Mouse (Mus musculus) adrenal gland, adult (tissue): ENCODE measurements around the gene Limch1.

ENCODE experiments used
- DNase-seq, 2 experiments: peaks; one replicate each; pipeline ENCODE4 v3.0.0; 2022 to 2023; ENCODE audit warnings: low spot score in 1 of 2; ENCODE audit not compliant: inconsistent age in 2 of 2

Gene Limch1

GRCm38 (mm10) chr5:66822500-66823205 is 77.0 kb downstream of the Limch1 start:
- DNase-seq: no peak

- peak; percentile 49 to 83 for DNase-seq
These were observed 80.0 kb downstream of the Limch1 start for GRCm38 (mm10) chr5:66825586-66825985.

GRCm38 (mm10) chr5:66826844-66827243 is 81.2 kb downstream of the Limch1 start:
- DNase-seq: no peak

GRCm38 (mm10) chr5:66829505-66829904 is 83.9 kb downstream of the Limch1 start:
- DNase-seq: no peak

GRCm38 (mm10) chr5:66830206-66830605 is 84.6 kb downstream of the Limch1 start:
- no peak for DNase-seq

- DNase-seq: no peak
These were observed 89.1 kb downstream of the Limch1 start for GRCm38 (mm10) chr5:66834756-66835155.

- DNase-seq: no peak
These were observed 91.3 kb downstream of the Limch1 start for GRCm38 (mm10) chr5:66836892-66837291.

GRCm38 (mm10) chr5:66841971-66842370 is 96.3 kb downstream of the Limch1 start:
- DNase-seq: peak; percentile 84 to 93

GRCm38 (mm10) chr5:66842776-66843175 is 97.1 kb downstream of the Limch1 start:
- peak; percentile 39 to 82 for DNase-seq

- peak in 1 of 2 experiments; percentile 49 for DNase-seq
These were observed 102.5 kb downstream of the Limch1 start for GRCm38 (mm10) chr5:66848136-66848535.

GRCm38 (mm10) chr5:66849148-66849547 is 103.5 kb downstream of the Limch1 start:
- peak; percentile 81 for DNase-seq

- no peak for DNase-seq
These were observed 105.2 kb downstream of the Limch1 start for GRCm38 (mm10) chr5:66850721-66851251.

- DNase-seq: no peak
These were observed 106.1 kb downstream of the Limch1 start for GRCm38 (mm10) chr5:66851708-66852107.

- DNase-seq: no peak
These were observed 108.6 kb downstream of the Limch1 start for GRCm38 (mm10) chr5:66854263-66854662.

GRCm38 (mm10) chr5:66855358-66856107 is 109.9 kb downstream of the Limch1 start:
- peak in 1 of 2 experiments; percentile 68 for DNase-seq

- no peak for DNase-seq
These were observed 113.9 kb downstream of the Limch1 start for GRCm38 (mm10) chr5:66859506-66859905.

GRCm38 (mm10) chr5:66861232-66862035 is 115.8 kb downstream of the Limch1 start:
- peak; percentile 50 to 82 for DNase-seq

GRCm38 (mm10) chr5:66862151-66862550 is 116.5 kb downstream of the Limch1 start:
- no peak for DNase-seq

GRCm38 (mm10) chr5:66865229-66865628 is 119.6 kb downstream of the Limch1 start:
- no peak for DNase-seq

- DNase-seq: peak; percentile 50 to 79
These were observed 120.4 kb downstream of the Limch1 start for GRCm38 (mm10) chr5:66866019-66866418.

- no peak for DNase-seq
These were observed 123.9 kb downstream of the Limch1 start for GRCm38 (mm10) chr5:66869545-66869944.
